Mouse (Mus musculus) kidney, embryonic 15.5 days (tissue): ENCODE data around the gene Adam17. TPM values are rescaled to one million over a fixed set of nuclear protein-coding genes. Genes with fewer than 3 reads are reported as not detected.

ENCODE experiments used
- ATAC-seq: fragments of 200-750 bp; cut with Nextera tagmentation; replicated peaks from 2 replicates; pipeline ENCODE4 v1.8.0; 2017; ENCODE audit warnings: moderate TSS enrichment; ENCODE audit not compliant: low FRiP score
- H3K27ac ChIP-seq: fragments of 300-500 bp; sonication (generic); 2 replicates; pipeline ENCODE4 v1.5.1; 2015; ENCODE audit warnings: mild to moderate bottlenecking, inconsistent platforms
- H3K27me3 ChIP-seq: fragments of 300-500 bp; sonication (generic); 2 replicates; pipeline ENCODE4 v1.6.1; 2015; ENCODE audit warnings: inconsistent platforms
- H3K36me3 ChIP-seq: fragments of 300-500 bp; sonication (generic); 2 replicates; pipeline ENCODE4 v1.6.1; 2015; ENCODE audit warnings: inconsistent platforms
- H3K4me1 ChIP-seq: fragments of 300-500 bp; sonication (generic); 2 replicates; pipeline ENCODE4 v1.6.1; 2015; ENCODE audit warnings: inconsistent platforms
- H3K4me2 ChIP-seq: fragments of 300-500 bp; sonication (generic); 2 replicates; pipeline ENCODE4 v1.6.1; 2015; ENCODE audit warnings: moderate library complexity, mild to moderate bottlenecking, inconsistent platforms
- H3K4me3 ChIP-seq: fragments of 300-500 bp; sonication (generic); replicated peaks from 2 replicates; pipeline ENCODE4 v1.5.1; 2015; ENCODE audit warnings: mild to moderate bottlenecking, inconsistent platforms
- H3K9ac ChIP-seq: fragments of 300-500 bp; sonication (generic); 2 replicates; pipeline ENCODE4 v1.6.1; 2015; ENCODE audit warnings: mild to moderate bottlenecking, inconsistent platforms
- H3K9me3 ChIP-seq: fragments of 300-500 bp; sonication (generic); replicated peaks from 2 replicates; pipeline ENCODE4 v1.6.1; 2016; ENCODE audit warnings: inconsistent platforms
- WGBS: fragments of 180-500 bp; shearing (Covaris S2); methylation state at CpG from one replicate; pipeline ENCODE4 v1.1.7; 2015; ENCODE audit warnings: mixed read lengths; 5-methylcytosine and 5-hydroxymethylcytosine counted together
- polyA plus RNA-seq: library from polyadenylated mRNA; unstranded; fragments of >200 nt; fragmentation: Nextera tagmentation; extraction: Ambion mirVana; gene quantifications from 2 replicates; pipeline ENCODE4 v1.2.1, GENCODE M21; 2015

Adam17 gene
- polyA plus RNA-seq, 1 experiment from 2014 or later = 44.9 TPM

DNA sequence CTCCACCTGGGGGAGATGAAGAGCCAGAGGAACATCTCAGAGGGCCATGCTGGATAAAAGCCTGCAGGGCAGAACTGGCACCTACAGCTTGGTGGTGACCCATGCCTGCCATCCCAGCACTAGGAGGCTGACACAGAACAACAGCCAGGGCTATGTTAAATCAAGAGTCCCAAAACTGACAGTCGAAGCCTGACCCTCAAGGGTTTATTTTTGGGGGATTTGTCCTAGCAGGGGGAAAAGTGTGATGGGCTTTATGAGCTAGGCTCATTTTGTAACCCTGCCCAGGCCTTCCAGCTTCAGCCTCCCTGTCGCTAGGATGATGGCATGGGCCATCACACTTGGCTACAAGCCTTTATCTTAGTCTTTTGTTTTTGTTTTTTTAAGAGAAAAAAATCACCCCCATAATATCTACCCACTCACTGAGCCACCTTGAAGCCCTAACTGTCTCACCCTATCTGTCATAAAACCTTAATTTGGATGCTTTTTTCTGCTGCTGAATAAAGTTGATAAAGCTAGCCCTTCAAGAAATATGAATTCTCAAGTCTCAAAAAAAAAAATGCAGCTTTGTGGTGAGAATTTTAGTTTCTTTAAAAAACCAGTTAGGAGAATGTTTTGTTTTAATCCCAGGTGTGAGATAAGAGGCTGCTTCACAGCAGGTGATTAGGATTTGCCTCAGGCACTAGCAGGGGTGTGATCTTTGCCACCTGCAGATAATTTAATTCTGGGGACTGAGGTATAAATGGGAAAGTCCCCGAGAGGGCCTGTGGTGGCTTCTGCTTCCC lies 2.1 kb upstream of the Adam17 start:
- Histone ChIP-seq H3K4me1 (peaks cover 14% of the 10 kb centered on the region), H3K4me3 (no peak overlapping the region), H3K9ac (no peak overlapping the region), H3K27ac (no peak overlapping the region), H3K27me3 (no peaks in the 10 kb centered on the region), H3K9me3 (no peaks in the 10 kb centered on the region), H3K4me2 (no peak overlapping the region), H3K36me3 (no peaks in the 10 kb centered on the region)
- WGBS = 51% methylated on average over 3 of the region's 3 CpGs
- ATAC-seq = no peak

DNA sequence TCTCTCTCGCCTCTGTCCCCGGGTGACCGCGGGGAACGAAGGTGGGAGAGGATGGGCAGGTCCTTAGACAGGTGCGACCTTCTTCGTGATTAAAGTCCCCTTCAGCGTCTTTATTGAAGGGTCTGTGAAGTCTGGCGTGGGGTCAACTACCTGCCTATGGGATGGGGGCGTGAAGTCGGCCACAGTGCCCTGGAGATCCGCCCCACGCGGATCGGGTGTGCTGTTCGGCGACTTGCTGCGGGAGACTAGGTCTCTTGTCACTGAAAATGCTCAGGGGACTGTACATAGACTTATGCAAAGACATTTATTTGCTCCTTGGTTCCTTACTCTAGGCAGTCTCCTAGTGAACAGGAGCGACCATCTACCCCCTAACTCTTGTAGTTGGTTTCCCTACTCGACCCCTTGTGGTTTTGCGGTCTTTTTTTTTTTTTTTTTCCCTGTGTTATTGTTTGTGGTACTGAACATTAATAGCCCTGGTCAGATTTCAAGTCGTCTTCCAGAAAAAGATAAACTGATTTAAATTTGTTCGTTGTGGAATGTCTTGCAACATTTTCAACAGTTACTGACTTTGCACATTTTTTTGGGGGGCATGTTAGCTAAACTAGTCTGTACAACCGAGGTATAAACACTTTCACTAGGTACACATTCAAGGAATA lies 516 bp upstream of the Adam17 start:
- Histone ChIP-seq H3K9me3 (no peaks in the 10 kb centered on the region), H3K36me3 (no peaks in the 10 kb centered on the region), H3K4me1 (peaks cover 14% of the 10 kb centered on the region), H3K9ac (peak overlapping the region; percentile 79), H3K4me3 (peak overlapping the region; percentile 69), H3K4me2 (peak overlapping the region; percentile 59), H3K27me3 (no peaks in the 10 kb centered on the region), H3K27ac (peak overlapping the region; percentile 96)
- 3% methylated on average over 24 of the region's 24 CpGs for WGBS
- peak; percentile 70 for ATAC-seq

DNA sequence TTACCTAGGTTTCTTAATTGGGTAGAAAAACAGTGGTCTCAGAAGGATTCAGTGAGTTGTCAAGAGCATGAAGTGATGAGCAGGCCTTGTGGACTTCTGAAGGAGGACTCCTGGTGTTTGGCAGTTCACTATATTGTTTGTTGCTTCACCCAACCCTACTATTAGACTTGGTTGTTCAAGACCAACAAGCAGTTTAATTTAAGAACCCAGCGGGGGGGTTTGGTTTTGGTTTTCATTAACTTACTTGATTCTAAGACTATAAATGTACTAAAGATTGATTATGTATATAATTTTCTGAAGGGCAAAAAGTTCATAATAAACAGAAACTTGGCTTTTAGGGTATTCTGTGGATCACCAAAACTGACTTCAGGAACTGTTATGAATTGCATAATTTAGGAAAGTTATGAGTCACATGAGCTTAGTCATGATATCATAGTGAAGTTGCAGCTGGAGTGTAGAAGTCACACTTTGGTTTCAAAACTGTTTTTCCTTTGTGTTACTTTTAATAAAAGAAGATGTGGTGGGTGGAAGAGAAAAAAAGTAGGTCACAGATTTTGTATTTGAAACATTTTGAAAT lies 3.3 kb downstream of the Adam17 start:
- no peaks in the 10 kb centered on the region for H3K27me3 ChIP-seq
- H3K9me3 ChIP-seq = no peaks in the 10 kb centered on the region
- H3K4me2 ChIP-seq = no peak overlapping the region
- no peak overlapping the region for H3K9ac ChIP-seq
- no peak overlapping the region for H3K4me3 ChIP-seq
- H3K27ac ChIP-seq = no peak overlapping the region
- H3K36me3 ChIP-seq = no peaks in the 10 kb centered on the region
- no peak for ATAC-seq
- peaks cover 14% of the 10 kb centered on the region for H3K4me1 ChIP-seq
- 95% methylated on average over 1 of the region's 1 CpGs for WGBS

DNA sequence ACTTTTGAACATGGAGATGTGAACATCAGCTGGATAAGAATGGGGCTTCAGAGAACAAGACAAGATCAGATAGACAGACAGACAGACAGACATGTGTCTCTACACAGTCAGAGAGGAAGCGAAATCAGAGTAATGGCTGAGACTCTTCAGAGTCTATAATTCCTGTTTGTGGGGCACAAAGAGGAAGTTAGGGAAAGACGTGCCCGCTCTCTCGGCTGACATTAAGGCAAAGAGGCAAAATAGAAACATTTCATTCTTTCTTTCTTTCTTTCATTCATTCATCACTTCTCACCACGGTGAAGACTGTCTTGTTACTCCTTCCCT lies 4.4 kb downstream of the Adam17 start:
- no peaks in the 10 kb centered on the region for H3K36me3 ChIP-seq
- H3K4me3 ChIP-seq = no peak overlapping the region
- whole genome bisulfite sequencing = 92% methylated on average over 5 of the region's 5 CpGs
- H3K27ac ChIP-seq = no peak overlapping the region
- H3K4me1 ChIP-seq = peaks cover 11% of the 10 kb centered on the region
- H3K9me3 ChIP-seq = no peaks in the 10 kb centered on the region
- ATAC-seq = no peak
- no peaks in the 10 kb centered on the region for H3K27me3 ChIP-seq
- H3K4me2 ChIP-seq = no peak overlapping the region
- no peak overlapping the region for H3K9ac ChIP-seq

DNA sequence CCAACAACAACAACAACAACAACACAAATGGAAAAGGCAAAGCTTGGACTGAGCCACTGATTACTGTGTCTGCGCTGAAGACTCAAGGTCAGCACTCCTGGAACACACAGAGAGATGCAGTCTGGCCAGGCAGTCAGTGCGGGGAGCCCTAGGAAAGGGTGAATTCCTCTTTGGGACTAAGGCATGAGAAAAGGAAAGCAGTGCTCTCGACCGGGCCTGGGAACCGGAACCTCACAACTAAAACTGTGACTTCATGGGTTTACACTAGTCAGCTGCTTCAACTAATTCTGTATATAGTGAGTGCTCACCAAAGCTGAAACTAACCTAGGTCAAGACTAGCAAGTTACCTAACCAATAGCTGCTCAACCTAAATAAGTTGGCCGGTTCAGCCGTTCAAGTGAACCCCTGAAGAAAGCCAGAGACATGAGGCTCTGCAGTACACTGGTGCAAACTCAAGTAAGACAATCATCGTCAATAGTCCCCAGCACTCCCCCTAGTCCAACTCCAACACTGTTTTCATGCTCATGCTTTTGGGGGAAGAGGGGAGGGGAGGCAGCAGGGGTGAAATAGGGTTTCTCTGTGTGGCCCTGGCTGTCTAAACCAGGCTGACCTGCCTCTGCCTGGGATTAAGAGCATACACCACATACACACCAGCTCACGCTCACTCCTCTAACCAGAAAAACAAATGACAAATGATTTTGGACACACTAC lies 4.9 kb downstream of the Adam17 start:
- Histone ChIP-seq H3K36me3 (no peaks in the 10 kb centered on the region), H3K9ac (no peak overlapping the region), H3K9me3 (no peaks in the 10 kb centered on the region), H3K27me3 (no peaks in the 10 kb centered on the region), H3K4me2 (no peak overlapping the region), H3K4me3 (no peak overlapping the region), H3K27ac (no peak overlapping the region), H3K4me1 (peaks cover 11% of the 10 kb centered on the region)
- no peak for ATAC-seq
- WGBS = 93% methylated on average over 9 of the region's 9 CpGs

DNA sequence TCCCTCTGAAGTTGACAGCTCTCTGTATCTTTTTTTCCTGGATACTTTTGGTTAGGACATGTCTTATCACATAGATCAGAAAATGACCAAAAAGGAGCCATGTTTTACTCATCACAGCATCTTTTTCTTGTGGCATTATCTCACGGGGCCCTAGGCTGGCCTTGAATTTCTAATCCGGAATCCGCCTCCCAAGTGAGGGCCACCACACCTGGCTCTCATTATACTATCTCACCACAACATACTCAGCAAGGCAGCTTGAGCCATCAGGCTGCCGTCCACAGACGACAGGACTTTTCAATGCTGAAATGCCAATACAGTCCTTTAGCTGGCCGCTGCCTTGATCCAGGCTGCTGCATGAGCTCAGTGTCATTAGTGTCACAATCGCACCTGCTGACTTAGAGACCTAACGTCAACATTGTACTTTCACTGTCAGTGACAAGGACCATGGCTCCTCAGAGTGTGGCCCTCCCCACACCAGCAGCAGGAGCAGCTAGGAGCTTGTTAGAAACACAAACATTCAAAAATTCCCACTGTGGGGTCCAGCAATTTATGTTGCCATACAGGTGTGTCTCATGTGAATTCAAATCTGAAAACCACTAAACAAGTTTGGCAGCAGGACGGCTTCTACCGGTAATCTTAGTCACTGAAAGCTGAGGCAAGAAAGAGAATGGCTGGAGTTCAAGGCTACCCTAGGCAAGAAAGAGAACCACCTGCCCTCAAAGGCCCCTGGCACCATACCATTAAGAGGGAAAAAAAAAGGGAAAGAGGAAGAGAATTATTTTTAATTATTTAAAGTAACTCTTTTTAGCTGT lies 8.6 kb downstream of the Adam17 start:
- Histone ChIP-seq H3K9me3 (no peaks in the 10 kb centered on the region), H3K4me2 (no peak overlapping the region), H3K27ac (no peak overlapping the region), H3K27me3 (no peaks in the 10 kb centered on the region), H3K9ac (no peak overlapping the region), H3K36me3 (peaks cover 15% of the 10 kb centered on the region; the same call in 1 of the 2 replicates), H3K4me3 (no peak overlapping the region), H3K4me1 (no peaks in the 10 kb centered on the region)
- 92% methylated on average over 10 of the region's 10 CpGs for WGBS
- no peak for ATAC-seq

DNA sequence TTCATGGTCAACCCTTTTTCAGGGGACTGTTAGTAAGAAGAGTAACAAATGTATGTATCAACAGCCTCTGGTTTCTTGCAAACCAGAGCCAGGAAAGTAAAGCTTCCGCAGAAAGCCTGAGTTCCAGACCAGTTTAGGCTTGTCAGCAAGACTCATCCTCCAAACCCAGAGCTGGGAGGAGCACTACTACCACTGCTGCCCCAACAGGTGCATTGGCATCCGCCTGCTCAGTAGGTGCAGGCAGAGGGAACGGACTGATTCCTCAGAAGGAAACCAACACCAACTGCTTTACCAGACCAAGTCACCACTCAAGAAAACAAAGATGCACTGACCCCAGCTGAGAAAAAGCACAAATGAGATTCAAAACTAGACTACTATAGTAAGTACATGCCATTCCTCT lies 10.2 kb downstream of the Adam17 start:
- no peaks in the 10 kb centered on the region for H3K4me1 ChIP-seq

DNA sequence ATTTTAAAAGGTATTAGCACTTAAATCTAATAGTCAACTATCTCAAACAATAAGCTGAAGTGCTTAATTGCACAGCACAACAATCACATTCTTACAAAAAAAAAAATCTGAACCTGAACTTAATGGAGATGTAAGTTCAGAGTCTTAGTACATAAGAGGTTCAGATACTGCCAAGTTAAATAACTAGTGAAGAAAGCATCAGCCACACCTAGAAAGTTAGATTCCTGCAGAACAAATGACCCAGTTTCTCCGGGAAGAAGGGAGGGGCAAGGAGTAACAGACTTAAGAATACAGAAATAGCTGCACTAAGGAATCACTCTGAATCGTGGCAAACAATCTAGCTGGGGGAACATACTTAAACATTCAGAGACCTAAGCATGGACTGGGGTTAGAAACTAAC lies 10.7 kb downstream of the Adam17 start:
- ATAC-seq = no peak

More for the DNA sequence above, 10.2 kb downstream of the Adam17 start:
- 91% methylated on average over 3 of the region's 3 CpGs for WGBS
- Histone ChIP-seq H3K9ac (no peak overlapping the region), H3K27ac (no peak overlapping the region), H3K36me3 (peaks cover 17% of the 10 kb centered on the region), H3K9me3 (no peaks in the 10 kb centered on the region), H3K4me3 (no peak overlapping the region), H3K4me2 (no peak overlapping the region), H3K27me3 (no peaks in the 10 kb centered on the region)
- no peak for ATAC-seq

DNA sequence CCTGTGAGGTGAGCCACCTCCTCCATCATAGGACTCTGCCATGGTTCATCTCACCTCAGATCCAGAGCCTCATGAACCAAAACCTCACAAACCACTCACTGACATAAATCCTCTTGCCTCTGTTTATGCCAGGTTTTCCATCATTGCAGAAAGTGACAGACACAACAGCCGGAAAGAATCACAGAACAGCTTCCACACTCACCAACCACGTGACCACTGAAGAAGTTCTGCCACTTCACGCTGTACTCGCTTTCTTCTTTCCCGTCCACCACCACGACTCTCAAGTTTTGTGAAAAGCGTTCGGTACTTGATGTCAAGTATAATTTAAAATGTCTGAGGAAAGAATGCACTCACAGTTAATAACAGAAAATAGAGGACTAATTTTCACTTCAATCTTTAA lies 19.8 kb downstream of the Adam17 start:
- H3K9ac ChIP-seq = no peak overlapping the region
- H3K27ac ChIP-seq = no peak overlapping the region
- peaks cover 65% of the 10 kb centered on the region for H3K36me3 ChIP-seq
- no peak overlapping the region for H3K4me3 ChIP-seq
- 95% methylated on average over 8 of the region's 8 CpGs for WGBS
- ATAC-seq = no peak
- H3K4me1 ChIP-seq = no peaks in the 10 kb centered on the region
- no peak overlapping the region for H3K4me2 ChIP-seq
- H3K9me3 ChIP-seq = no peaks in the 10 kb centered on the region; the same call in 1 of the 2 replicates
- H3K27me3 ChIP-seq = no peaks in the 10 kb centered on the region

More for the DNA sequence above, 10.7 kb downstream of the Adam17 start:
- H3K27ac ChIP-seq = no peak overlapping the region
- 78% methylated on average over 2 of the region's 2 CpGs for WGBS
- H3K27me3 ChIP-seq = no peaks in the 10 kb centered on the region
- H3K4me2 ChIP-seq = no peak overlapping the region
- peaks cover 17% of the 10 kb centered on the region for H3K36me3 ChIP-seq
- H3K4me1 ChIP-seq = no peaks in the 10 kb centered on the region
- no peak overlapping the region for H3K4me3 ChIP-seq
- H3K9ac ChIP-seq = no peak overlapping the region
- no peaks in the 10 kb centered on the region for H3K9me3 ChIP-seq

DNA sequence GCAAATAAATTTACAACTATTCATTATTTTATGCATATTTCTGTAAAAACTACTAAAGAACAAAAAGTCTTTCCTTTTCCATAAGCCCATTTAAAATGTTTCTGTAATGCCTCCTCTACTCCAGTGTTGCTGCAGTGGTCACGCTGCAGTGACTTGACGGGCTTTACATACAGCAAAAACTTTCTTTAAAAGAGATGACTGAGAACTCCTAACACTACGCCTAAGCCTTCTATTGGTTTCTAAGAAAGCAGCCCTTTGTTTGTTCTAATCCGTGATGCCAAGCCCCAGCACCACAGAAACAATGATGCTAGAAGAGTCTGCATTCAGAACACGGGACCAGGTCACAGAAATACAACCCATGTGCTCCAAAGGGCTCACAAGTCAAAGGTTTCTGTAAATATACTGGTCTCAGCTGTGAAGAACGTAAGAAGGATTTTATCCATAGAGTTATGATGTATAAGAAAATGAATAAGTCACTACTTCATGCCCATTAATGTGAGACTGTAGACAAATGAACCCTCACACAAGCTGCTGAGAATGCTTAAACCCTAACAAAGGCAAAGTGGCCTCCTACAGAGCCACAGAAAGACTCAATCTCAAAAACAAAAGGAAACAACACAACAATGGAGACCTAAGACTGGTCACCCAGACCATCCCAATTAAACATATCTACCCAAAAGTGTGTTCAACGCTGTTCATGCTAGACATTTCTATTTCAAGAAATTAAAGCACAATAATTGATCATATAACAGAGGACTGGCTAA lies 23.1 kb downstream of the Adam17 start:
- ATAC-seq = no peak
- Histone ChIP-seq H3K9ac (no peak overlapping the region), H3K27me3 (no peaks in the 10 kb centered on the region), H3K9me3 (no peaks in the 10 kb centered on the region; the same call in 1 of the 2 replicates), H3K4me3 (no peak overlapping the region), H3K36me3 (peaks cover 80% of the 10 kb centered on the region), H3K27ac (no peak overlapping the region), H3K4me1 (no peaks in the 10 kb centered on the region), H3K4me2 (no peak overlapping the region)
- 92% methylated on average over 7 of the region's 7 CpGs for WGBS

DNA sequence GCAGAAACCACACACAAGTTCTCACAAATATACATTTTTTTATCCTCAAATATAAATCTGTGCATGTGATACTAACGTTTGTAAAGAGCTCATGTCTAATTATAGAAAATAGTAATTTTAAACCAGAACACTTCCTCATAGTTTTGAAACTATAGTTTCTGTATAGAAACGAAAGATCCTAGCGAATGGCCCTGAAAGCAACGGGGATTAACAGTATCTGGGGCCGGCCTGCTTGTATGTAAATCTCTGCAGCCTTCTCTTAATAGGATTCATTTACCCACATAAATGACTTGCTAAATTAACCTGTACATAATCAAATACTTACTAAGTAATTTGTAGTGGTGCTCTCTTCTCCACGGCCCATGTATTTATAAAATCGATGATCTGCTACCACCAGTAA lies 26.5 kb downstream of the Adam17 start:
- no peak for ATAC-seq

More for the DNA sequence above, 26.5 kb downstream of the Adam17 start:
- Histone ChIP-seq H3K27ac (no peak overlapping the region), H3K36me3 (peaks cover 71% of the 10 kb centered on the region), H3K9me3 (no peaks in the 10 kb centered on the region; the same call in 1 of the 2 replicates), H3K4me2 (no peak overlapping the region), H3K4me1 (no peaks in the 10 kb centered on the region), H3K9ac (no peak overlapping the region), H3K27me3 (no peaks in the 10 kb centered on the region), H3K4me3 (no peak overlapping the region)
- 92% methylated on average over 7 of the region's 7 CpGs for WGBS
